Mouse (Mus musculus) bone marrow macrophage, adult 2 months (primary cell): ENCODE results near the gene Bbs9.

Experiments
- CTCF ChIP-seq: IDR thresholded peaks from 2 replicates; pipeline ENCODE4 v1.5.1; 2012; ENCODE audit warnings: low read depth, mild to moderate bottlenecking, low read length, moderate library complexity
- POLR2A ChIP-seq: IDR thresholded peaks from 2 replicates; pipeline ENCODE4 v1.6.1; 2012; ENCODE audit warnings: mild to moderate bottlenecking, low read depth, low read length, borderline replicate concordance

GRCm38 (mm10) chr9:22488963-22489362, 13.4 kb downstream of the Bbs9 start:
- TF ChIP-seq CTCF (no peak), POLR2A (no peak)
